Mouse (Mus musculus) NIH3T3 (cell line): ENCODE results near the gene Nxn.
"Not testable (repeated sequence)": the region's sequence is repeated elsewhere in the genome, so short reads cannot be mapped to it uniquely, and the experiment has no call there.

Experiments
- DNase-seq: peaks from one replicate; pipeline ENCODE4 v3.0.0-alpha.2; 2012; ENCODE audit warnings: low read depth

The Nxn gene

GRCm38 (mm10) chr11:76213841-76214240 is 185.1 kb downstream of the Nxn start:
- no peak for DNase-seq

- not testable (repeated sequence) for DNase-seq
Observed at GRCm38 (mm10) chr11:76211595-76211994, 187.3 kb downstream of the Nxn start.

GRCm38 (mm10) chr11:76210228-76210985 is 188.5 kb downstream of the Nxn start:
- no peak for DNase-seq
